Mouse (Mus musculus): ENCODE results near the gene Foxp4.

Gene Foxp4

GRCm38 (mm10) chr17:47929431-47929830 lies 5.0 kb upstream of the Foxp4 start:
- DNase-seq (ENCODE audit: low read depth, low spot score), result no peak

GRCm38 (mm10) chr17:47925988-47926387 lies 1.5 kb upstream of the Foxp4 start:
- DNase-seq (ENCODE audit: low read depth, low spot score), result no peak

- DNase-seq (ENCODE audit: low read depth, low spot score), result no peak
Measured at GRCm38 (mm10) chr17:47925340-47925926, 988 bp upstream of the Foxp4 start.

- DNase-seq (ENCODE audit: low read depth, low spot score), result no peak
Measured at GRCm38 (mm10) chr17:47923678-47924382, 615 bp downstream of the Foxp4 start.

- no peak for DNase-seq (ENCODE audit: low read depth, low spot score)
Measured at GRCm38 (mm10) chr17:47923011-47923677, 1.3 kb downstream of the Foxp4 start.

GRCm38 (mm10) chr17:47922579-47922978 lies 1.9 kb downstream of the Foxp4 start:
- no peak for DNase-seq (ENCODE audit: low read depth, low spot score)

GRCm38 (mm10) chr17:47922116-47922515 lies 2.3 kb downstream of the Foxp4 start:
- DNase-seq (ENCODE audit: low read depth, low spot score), result no peak

- no peak for DNase-seq (ENCODE audit: low read depth, low spot score)
Measured at GRCm38 (mm10) chr17:47921136-47921665, 3.2 kb downstream of the Foxp4 start.

GRCm38 (mm10) chr17:47919826-47920225 lies 4.6 kb downstream of the Foxp4 start:
- DNase-seq (ENCODE audit: low read depth, low spot score), result no peak

GRCm38 (mm10) chr17:47917907-47918306 lies 6.5 kb downstream of the Foxp4 start:
- no peak for DNase-seq (ENCODE audit: low read depth, low spot score)

- no peak for DNase-seq (ENCODE audit: low read depth, low spot score)
Measured at GRCm38 (mm10) chr17:47917212-47917611, 7.2 kb downstream of the Foxp4 start.

GRCm38 (mm10) chr17:47914676-47915219 lies 9.7 kb downstream of the Foxp4 start:
- DNase-seq (ENCODE audit: low read depth, low spot score), result peak; percentile 62

- no peak for DNase-seq (ENCODE audit: low read depth, low spot score)
Measured at GRCm38 (mm10) chr17:47909091-47910001, 15.1 kb downstream of the Foxp4 start.

- no peak for DNase-seq (ENCODE audit: low read depth, low spot score)
Measured at GRCm38 (mm10) chr17:47908079-47908478, 16.4 kb downstream of the Foxp4 start.

- DNase-seq (ENCODE audit: low read depth, low spot score), result no peak
Measured at GRCm38 (mm10) chr17:47907366-47907920, 17.0 kb downstream of the Foxp4 start.

GRCm38 (mm10) chr17:47903846-47904680 lies 20.4 kb downstream of the Foxp4 start:
- DNase-seq (ENCODE audit: low read depth, low spot score), result no peak

- no peak for DNase-seq (ENCODE audit: low read depth, low spot score)
Measured at GRCm38 (mm10) chr17:47901782-47902181, 22.7 kb downstream of the Foxp4 start.

GRCm38 (mm10) chr17:47900716-47901115 lies 23.7 kb downstream of the Foxp4 start:
- no peak for DNase-seq (ENCODE audit: low read depth, low spot score)

GRCm38 (mm10) chr17:47899156-47899555 lies 25.3 kb downstream of the Foxp4 start:
- no peak for DNase-seq (ENCODE audit: low read depth, low spot score)

Data from brain, embryonic 18.5 days (tissue).